Mouse (Mus musculus) spleen, postnatal 14 days (tissue): ENCODE results near the gene Ppm1e.
"Not testable (repeated sequence)": the region's sequence is repeated elsewhere in the genome, so short reads cannot be mapped to it uniquely, and the experiment has no call there.

Experiments
- DNase-seq, 2 experiments: peaks; one replicate each; pipeline ENCODE4 v3.0.0; 2021 to 2022; ENCODE audit warnings: low spot score in 2 of 2

Gene Ppm1e

DNA sequence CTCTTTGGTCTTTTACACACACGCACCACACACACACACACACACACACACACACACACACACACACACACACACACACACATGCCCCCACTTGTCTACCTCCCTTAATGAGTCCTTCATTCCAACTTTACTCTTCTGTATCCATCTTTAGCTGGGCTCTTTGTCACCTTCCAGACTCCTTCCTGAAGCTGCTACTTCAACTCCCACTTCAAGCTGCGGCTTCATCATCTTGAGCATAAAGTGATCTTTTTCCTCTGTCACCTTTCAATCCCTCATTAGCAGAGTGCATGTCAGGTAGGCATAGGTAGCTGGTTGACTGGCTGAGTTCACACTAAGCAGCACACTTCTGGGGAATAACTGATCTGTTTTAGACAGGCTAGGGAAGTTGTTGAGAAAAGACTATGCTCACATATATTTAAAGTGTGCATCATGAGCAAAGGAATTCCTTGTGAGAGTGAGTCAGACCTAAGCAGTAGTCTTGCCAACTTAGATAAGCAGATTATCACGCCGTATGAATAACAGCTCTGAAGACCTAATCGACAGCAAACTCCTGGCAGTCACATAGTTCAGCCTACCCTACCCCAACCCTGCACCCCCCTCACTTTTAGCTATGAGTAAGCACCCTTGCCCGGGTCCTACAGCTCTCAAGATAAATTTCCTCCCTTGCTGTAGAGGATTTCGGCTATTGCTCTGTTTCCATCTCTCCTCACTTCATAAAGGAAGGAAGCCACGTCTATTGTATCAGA, 49.3 kb downstream of the Ppm1e start:
- no peak for DNase-seq

DNA sequence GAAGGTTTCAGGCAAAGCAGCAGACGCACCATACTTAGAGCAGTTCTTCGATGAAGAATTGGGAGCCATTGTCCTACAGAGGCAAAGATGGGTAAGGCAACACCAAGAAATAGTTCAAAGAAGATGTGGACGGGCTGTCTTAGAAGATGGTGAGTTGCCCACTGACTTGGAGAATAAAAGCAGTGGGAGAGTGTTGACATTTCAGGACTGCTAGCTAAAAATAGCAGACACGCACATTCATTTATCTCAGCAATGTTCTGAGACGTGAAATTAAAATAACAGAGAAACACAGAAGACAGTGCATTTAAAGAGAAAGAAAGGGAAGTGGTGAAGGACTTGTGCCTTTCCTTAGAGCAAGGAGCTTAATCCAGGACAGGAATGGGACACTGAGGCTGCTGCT, 59.8 kb downstream of the Ppm1e start:
- no peak for DNase-seq

DNA sequence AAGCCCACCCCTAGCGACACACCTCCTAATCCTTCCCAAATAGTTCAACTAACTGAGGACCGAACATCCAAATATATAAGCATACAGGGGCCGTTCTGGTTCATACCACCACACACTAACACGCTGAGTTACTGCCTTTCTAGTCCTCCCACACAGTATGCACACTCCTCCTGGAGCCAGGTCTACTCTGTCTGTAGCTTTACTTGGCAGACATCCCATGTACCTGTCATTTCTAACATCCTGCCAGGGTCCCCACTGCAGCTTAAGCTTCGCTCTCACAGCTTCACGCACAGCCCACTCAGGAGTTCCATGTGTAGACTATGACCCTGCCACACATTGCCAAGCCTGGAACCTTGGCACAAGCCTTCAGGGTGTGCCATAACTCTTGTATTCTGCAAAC, 62.4 kb downstream of the Ppm1e start:
- DNase-seq, result no peak

DNA sequence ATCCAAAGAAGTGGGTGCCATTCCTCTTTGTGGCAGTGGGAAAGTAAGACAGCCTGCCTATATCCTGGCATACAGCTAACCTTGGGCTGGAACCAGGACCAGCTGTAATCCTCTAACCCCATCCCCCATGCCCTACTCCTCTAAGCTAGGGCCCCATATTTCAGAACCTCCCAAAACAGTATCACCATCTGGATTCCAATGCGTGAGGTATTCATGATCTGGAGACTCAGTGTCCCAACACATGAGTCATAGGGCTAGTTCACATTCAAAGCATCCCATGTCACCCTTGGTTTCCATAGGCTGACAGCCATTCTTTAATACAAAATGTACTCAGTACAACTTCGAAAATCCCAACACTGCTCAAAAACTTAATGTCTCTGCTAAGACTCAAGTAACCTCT, 63.2 kb downstream of the Ppm1e start:
- DNase-seq, result no peak

DNA sequence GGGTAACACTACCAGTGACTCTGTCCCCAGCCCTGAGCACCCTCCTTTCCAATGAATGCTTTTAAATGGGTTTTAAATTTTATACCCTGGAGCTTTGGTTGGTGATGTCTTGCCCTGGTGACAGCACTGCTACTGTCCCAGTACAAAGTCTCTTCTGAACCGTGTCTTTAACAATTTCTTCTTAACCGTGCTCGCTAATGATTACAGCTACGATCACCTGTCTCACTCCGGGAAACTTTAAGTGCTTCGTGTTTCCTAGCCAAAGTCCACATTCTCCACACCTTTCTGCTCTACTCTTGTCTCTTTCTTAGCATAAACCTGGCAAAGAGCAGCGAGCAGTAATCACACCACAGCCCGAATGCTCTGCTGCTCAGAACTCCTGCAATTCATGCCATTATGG, 69.5 kb downstream of the Ppm1e start:
- no peak for DNase-seq

DNA sequence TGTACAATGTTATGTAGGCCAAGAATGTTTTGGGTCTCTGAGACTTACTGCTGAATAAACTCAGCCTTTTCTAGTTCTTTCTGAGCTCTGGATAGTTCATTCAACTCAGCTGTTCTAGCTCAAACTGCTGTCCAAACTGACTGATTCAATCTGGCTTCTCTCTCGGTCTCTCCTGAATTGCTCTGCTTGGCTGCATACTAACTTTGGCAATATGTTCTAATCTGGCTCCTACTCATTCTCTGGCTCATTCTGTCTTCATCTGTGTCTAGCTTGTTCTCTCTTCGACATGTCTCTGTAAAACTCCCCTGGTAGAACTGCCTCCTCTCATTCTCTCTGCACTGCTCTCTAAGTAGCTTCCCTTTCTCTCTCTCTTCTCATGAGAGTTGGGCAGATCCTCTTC, 72.6 kb downstream of the Ppm1e start:
- no peak for DNase-seq

DNA sequence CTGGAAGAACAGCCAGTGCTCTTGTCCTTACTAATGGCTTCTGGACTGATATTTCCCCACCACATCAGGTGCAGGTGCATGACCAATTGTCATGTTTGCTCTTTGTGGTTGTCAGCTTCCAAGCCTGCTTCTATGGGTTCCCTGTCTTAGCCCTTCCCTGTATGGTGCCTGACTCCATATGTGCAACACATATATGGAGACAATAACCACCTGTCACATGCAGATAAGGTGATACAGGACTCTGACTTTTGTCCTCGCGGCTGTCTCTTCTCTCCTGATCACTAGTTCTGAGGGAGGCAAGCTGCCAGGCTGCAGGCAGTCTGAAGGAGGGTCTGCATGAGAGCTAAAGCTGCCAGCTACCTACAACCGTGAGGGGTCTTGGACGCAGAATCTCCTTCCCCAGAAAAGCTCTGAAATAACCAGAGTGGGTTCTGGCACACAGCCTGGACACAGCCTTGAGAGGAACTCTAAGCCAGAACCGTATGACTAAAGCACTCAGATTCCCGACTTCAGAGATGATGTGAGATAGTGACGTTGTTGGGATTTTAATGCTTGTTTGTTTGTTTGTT, 76.8 kb downstream of the Ppm1e start:
- DNase-seq, result no peak

DNA sequence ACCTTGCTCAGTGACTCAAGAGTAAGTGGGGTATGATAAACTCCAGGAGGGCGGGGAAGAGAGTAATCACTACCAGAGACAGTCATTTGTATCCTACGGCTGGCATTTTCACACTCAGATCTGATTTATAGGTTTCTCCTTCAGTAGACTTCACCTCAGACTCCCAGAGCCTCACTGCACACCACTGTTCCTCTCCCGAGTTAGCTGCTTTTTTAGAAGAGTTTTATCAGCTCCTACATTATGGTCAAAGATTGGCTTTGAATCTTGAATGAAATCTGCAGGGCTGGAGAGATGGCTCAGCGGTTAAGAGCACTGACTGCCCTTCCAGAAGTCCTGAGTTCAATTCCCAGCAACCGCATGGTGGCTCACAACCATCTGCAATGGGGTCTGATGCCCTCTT, 79.4 kb downstream of the Ppm1e start:
- no peak for DNase-seq

DNA sequence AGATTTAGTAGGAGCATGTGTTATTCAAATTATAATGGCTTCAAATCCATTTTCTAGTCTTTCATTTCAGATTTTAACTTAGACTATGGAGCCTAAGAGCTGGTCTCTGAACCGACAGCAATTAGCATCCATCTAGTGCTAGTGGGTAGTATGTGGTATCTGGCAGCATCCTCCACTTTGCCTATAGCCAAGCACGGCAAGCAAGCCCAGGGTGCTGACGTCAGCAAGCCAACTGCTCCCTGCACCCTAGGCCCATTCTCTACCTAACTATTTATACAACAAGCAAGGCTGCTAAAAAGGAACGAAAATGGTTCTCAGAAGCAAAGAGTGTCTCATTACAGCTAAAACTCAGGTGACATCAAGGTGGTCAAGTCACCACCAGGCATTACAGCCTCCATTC, 80.0 kb downstream of the Ppm1e start:
- DNase-seq, result no peak

DNA sequence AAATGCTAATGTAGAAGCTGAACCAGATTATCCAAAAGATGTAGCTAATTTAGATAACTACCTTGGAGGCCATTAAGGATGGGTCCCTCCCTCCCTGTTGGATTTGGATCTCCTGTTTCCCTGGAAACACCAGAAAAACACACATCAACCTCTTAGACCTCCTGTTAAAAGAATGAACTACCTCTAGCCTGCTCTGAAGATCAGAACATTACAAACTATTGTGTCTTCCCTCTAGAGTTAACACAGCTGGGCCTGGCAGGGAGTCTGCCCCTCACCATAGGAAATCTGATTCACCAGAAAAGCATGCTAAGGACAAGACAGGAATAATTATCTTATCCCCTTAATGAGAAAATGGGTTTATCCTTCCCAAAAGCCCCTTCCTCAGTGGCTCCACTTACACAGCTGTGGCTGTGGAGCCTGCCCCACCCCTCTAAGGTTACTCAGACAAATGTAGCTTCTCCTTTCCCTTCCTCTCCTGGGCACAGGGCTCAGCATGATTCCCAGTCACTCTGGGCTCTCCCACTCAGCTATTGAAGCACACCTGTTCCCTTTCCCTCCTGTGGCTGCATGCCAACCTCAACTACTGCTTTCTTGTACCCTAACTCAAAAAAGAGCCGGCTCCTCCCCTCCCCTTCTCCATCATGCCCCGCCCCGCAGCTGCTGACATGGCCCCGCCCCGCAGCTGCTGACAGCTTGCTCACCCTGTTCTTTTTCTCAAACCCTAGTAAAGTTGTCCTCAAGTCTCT, 82.4 kb downstream of the Ppm1e start:
- DNase-seq, result peak in 1 of 2 experiments; percentile 15

DNA sequence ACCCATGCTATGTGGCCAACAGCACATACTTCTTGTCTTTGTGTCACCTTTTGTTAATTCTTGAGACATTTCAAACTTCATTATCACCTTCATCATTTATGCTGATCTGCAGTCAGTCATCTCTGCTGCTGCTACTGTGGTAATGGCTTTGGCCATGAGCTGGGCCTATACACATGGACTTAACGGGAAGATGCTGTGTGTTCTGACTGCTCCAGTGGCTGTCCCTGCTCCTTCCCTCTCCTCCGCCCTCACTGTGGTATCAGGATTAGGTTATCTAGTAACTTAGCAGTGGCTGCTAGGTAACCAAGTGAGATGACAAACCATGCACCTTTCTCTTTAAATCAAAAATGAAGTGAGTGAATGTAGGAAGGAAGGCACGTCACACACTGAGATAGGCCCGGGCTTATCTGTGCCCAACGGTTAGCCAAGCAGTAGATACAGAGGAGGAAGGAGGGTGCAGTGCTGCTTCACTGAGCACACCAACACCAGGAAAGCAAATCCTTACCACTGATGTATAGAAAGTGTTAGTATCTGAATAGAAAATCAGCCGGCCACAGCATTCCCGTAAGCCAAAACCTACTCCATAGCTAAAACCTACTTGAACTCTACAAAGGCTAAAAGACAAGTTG, 83.3 kb downstream of the Ppm1e start:
- no peak for DNase-seq

DNA sequence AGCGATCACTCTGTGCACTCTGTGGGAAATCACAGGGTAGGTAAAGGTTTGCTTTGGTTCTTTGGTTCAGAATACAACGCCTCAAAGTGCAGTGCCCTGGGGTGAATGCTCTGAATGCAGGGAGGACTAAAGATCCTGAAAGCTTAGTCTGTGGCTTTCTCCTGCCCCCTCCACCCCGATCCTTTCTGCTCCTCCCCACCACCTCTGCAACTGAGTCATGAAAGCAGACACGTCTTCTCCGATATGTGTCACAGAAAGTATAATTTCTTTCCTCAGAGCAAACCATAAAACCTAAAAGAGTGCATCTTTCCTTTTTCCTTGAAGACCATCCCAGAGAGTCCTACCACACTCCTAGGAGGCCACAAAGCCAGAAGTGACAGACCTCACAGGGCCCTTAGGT, 86.1 kb downstream of the Ppm1e start:
- no peak for DNase-seq

DNA sequence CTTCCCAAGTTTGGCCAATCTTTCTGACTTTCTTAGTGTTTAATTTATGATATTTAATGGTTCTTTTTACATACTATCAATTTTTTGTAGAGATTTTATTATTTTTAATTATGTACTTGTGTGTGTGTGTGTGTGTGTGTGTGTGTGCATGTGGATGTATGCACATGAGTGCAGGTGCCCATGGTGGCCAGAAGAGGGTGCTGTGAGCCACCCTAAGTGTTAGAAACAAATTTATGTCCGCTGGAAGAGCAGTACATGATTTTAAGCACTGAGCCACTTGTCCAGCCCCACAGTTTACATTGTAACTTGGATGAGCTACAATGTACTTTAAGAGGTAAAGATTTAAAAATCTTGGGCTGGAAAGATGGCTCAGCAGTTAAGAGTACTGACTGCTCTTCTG, 87.3 kb downstream of the Ppm1e start:
- no peak for DNase-seq

DNA sequence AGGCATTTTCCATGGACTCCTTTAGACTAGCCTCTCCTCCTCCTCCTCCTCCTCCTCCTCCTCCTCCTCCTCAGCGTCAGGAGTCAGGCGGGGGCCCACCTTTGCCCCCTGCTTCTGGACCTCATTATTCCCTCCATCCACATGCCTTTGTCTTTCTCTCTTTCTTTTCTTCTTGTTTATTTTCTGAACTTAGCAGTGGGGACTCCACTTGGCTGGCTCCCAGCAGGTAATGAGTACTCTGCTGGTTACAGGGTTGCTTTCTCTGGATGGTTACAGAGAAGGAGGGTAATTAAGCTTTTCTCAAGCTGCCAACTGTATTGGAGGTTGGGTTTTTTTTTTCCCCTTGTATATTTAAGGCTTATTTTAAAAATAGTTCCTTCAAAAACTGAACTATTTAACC, 87.9 kb downstream of the Ppm1e start:
- DNase-seq, result no peak

DNA sequence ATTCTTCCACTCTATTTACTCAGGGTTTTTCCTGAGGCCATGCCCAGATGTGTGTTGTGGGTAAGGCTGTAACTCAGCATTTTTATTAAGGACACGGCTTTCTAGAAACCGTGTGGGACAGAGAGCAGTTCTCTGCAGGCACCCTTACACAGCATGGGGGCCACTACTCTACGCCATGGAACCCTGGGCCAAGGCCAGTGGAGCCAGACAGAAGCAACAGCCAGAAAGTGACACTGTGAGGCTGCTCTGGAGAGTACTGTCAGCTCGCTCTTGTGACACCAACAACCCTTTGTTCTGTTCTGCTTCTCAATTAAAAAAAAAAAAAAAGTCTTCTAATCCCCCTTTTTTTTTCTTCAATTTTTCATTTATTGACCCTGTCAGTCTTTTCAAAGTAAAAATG, 88.4 kb downstream of the Ppm1e start:
- DNase-seq, result no peak

DNA sequence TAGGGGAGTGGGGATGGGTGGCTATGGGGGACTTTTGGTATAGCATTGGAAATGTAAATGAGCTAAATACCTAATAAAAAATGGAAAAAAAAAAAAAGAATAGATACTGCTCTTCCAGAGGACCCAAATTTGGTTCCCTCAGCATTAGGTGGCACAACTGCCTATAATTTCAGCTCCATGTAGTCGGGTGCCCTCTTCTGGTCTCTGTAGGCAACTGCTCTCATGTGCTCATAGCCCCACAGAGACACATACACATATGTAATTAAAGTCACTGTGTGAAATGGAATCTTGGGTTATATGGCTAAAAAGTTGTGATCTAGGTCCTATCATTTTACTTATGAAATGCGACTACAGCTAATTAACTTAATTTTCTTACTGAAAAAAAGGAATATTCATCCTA, 90.0 kb downstream of the Ppm1e start:
- no peak for DNase-seq

DNA sequence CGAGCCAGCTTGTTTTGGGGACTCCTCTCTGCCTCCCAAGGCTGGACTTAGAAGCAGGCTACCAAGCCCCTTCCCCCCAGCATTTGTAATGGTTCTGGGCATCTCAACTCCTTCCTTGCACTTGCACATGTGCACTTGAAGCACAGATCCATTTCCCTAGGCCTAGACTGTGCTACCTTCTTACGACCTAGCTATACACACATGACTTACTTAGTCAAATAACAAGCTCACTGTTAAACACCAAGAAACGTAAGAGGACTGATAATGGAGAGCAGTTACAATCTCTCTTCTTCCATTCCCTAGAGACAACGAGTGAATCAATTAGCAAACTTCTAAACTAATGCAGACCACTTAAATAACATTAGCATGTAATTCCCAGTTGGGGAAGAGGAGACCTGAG, 92.6 kb downstream of the Ppm1e start:
- no peak for DNase-seq

DNA sequence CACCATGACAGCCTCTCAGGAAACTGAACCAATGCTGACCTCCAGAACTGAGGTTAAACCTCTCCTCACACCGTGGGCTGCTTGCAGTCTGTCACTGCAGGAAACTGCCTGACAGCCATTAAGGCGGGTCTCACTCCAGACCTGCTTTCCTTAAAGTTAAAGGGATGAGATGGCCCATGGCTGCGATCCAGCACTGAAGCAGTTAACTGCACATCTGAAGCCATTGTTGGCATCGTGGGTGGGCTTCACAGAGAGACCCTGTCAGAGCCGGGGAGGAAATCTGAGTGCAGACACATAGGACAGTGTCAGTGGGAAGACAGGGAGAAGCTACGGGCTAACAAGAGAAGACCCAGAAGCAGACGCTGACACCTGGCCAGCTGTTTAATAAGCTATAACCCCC, 94.9 kb downstream of the Ppm1e start:
- no peak for DNase-seq

DNA sequence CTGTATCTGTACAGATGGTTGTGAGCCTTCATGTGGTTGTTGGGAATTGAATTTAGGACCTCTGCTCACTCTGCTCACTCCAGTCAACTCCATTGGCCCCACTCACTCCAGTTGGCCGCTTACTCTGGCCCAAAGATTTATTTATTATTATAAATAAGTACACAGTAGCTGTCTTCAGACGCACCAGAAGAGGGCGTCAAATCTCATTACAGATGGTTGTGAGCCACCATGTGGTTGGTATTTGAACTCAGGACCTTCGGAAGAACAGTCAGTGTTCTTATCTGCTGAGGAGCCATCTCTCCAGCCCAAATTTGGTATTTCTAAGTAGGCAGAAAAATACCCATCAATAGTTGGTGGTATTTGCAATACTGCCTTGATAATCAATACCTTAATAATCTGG, 97.1 kb downstream of the Ppm1e start:
- DNase-seq, result not testable (repeated sequence)

DNA sequence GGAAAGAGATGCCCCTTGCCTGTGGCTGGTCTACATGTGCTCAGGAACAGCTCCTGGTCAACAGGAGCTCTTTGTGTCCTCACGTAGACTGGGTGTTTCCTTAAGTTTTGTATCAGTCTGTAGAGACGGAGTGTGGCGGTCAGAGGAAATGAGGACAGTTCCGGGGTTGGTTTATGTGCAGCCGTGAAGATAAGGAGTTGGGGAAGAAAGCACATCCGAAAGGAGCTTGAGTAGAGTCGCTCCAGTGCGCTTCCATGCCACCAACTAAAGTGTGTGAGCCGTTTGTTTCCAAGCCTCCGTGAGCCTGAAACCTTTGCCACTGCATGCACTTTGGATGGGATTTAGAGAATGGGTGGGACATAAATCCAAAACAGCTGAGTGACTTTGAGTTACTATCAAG, 99.0 kb downstream of the Ppm1e start:
- no peak for DNase-seq

DNA sequence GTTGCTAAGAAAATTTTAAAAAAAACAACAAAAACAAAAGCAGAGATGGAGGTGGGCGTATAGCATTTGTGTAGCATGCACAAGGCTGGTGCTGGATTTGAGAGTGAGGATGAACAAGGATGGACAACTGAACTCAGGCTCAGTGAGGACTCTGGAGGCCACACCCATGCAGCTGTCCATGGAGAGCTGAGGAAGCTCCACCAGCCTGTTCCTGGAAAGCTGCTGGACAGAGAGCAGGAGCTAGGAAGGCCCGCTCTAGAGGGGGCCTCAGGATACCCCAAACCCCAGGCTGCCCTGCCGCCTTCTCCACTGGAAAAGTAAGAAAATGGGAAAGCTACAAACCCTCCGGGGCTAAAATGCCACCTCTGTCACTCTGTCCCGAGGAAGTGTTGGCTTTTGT, 101.5 kb downstream of the Ppm1e start:
- no peak for DNase-seq

DNA sequence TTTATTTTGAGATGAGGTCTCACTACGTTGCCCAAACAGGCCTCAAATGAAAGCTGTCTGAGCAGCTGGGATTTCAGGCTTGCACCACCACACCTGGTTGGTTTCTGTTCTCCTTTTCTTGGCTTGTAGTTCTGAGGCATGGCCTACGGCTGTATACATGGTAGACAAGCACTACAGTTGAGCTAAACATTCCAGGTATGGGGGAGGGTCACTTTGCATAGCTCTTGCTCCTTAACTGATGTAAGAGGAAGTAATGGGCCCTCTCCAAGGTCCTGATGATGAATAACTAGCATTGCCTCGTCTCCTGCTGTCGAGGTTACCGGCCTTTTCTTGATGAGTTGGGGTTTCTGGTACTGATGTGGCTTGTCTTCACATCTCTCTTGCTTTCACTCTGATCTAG, 104.7 kb downstream of the Ppm1e start:
- no peak for DNase-seq

DNA sequence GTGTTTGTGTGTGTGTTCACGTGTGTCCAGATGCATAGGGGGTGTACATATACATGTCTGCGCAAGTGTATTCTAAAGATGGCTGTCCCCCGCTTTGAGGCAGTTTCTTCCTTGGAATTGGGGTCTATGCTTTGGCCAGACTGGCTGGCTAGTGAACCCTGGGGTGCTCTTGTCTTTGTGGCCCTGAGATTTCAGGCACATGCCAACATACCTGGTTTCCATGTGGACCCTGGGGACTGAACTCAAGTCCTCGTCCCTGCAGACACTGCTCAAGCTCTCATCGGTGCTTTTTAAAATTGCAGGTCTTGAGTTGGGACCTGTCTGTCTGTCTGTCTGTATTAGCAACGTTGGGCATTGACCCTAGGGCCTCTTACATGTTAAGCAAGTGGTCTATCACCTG, 105.5 kb downstream of the Ppm1e start:
- no peak for DNase-seq
